Comparison of ENCODE assay signal across 20 mouse cellular contexts in the genomic region with DNA sequence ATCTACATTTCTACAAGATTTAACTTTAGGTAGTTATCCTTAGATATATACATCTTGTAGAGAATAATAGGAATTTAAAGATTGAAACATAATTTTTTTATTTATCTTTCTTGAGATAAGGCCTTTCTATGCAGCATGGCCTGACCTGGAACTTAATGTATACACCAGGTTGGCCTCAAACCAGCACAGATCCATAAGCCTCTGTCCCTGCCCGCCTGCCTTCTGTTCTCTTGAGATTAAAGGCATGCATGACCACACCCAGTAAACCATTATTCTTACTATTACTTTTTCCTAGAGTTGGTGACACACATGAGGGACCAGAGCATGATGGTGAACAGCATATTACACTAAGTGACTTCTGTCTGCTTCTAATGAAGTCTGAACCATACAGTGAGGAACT.
"Had no signal": no experiment of that assay in that cellular context is flagged by ENCODE, and none has a peak within 500 bp of the region (broad histone marks: within the 10 kb centered on the region; RNA-seq: fewer than 3 reads in every experiment).

No protein-coding gene starts in this region.

- H3K27ac ChIP-seq: intestine, embryonic 15.5 days; kidney, embryonic 15.5 days; limb, embryonic 10.5 days; limb, embryonic 13.5 days; midbrain, embryonic 10.5 days; midbrain, embryonic 13.5 days; neural tube, embryonic 13.5 days had no signal

- ATAC-seq: intestine, embryonic 15.5 days; midbrain, embryonic 13.5 days; midbrain, embryonic 16.5 days had no signal

- DNase-seq: kidney, adult 11 months; kidney, adult 8-10 months; kidney, postnatal 10 days; kidney, postnatal 36 days; lung, adult 2 months; lung, postnatal 14 days; lung, postnatal 4 days; retina, postnatal 1 day; thymus, adult 2 months; thymus, postnatal 14 days; thymus, postnatal 4 days had no signal

- H3K4me2 ChIP-seq: intestine, embryonic 15.5 days; kidney, embryonic 15.5 days; limb, embryonic 13.5 days; midbrain, embryonic 13.5 days; neural tube, embryonic 13.5 days had no signal

- H3K9me3 ChIP-seq: intestine, embryonic 15.5 days; kidney, embryonic 15.5 days; limb, embryonic 10.5 days; limb, embryonic 13.5 days; midbrain, embryonic 10.5 days; midbrain, embryonic 13.5 days; neural tube, embryonic 13.5 days had no signal

- H3K36me3 ChIP-seq: intestine, embryonic 15.5 days; kidney, embryonic 15.5 days; limb, embryonic 10.5 days; limb, embryonic 13.5 days; midbrain, embryonic 10.5 days; midbrain, embryonic 13.5 days; neural tube, embryonic 13.5 days had no signal

- H3K4me1 ChIP-seq: intestine, embryonic 15.5 days; kidney, embryonic 15.5 days; limb, embryonic 10.5 days; limb, embryonic 13.5 days; midbrain, embryonic 10.5 days; midbrain, embryonic 13.5 days; neural tube, embryonic 13.5 days had no signal

- H3K27me3 ChIP-seq: intestine, embryonic 15.5 days; kidney, embryonic 15.5 days; limb, embryonic 13.5 days; midbrain, embryonic 13.5 days; neural tube, embryonic 13.5 days had no signal

- H3K9ac ChIP-seq: intestine, embryonic 15.5 days; kidney, embryonic 15.5 days; limb, embryonic 13.5 days; midbrain, embryonic 13.5 days; neural tube, embryonic 13.5 days had no signal

- H3K4me3 ChIP-seq: intestine, embryonic 15.5 days; kidney, embryonic 15.5 days; limb, embryonic 10.5 days; limb, embryonic 13.5 days; midbrain, embryonic 10.5 days; midbrain, embryonic 13.5 days; myocyte; neural tube, embryonic 13.5 days had no signal
